Mouse (Mus musculus): Measurements from ENCODE around the gene Dguok. TPM values are rescaled to one million over a fixed set of nuclear protein-coding genes. Genes with fewer than 3 reads are reported as not detected.
A peak's percentile ranks its signal among the peaks of the same experiment; 100 is the strongest.

The Dguok gene
- polyA plus RNA-seq, 1 experiment = 50.0 TPM

- WGBS = 79% methylated on average over 4 of the region's 4 CpGs
- peaks cover 7% of the 10 kb centered on the region for H3K4me1 ChIP-seq (ENCODE audit: control insufficient read depth, insufficient read depth, low read length)
- peaks cover 2% of the 10 kb centered on the region; the same call in 1 of the 2 replicates for H3K36me3 ChIP-seq (ENCODE audit: control insufficient read depth, insufficient read depth, low read length)
- no peak overlapping the region for H3K4me3 ChIP-seq (ENCODE audit: insufficient read depth, low read depth, low read length)
- no peak for DNase-seq
- no peaks in the 10 kb centered on the region for H3K27me3 ChIP-seq (replicated peaks; ENCODE audit: control insufficient read depth, insufficient read depth, low read length)
- H3K27ac ChIP-seq (ENCODE audit: insufficient read depth, low read depth, low read length) = no peak overlapping the region
- TF ChIP-seq POLR2A (IDR thresholded peaks at IDR 0.05; ENCODE audit: low read depth, low read length) = no peak
- TF ChIP-seq CTCF (conservative IDR thresholded peaks at IDR 0.05; ENCODE audit: insufficient read depth, insufficient read length, low read depth, low read length) = no peak
These were observed 20.9 kb downstream of the Dguok start for GRCm38 (mm10) chr6:83485854-83486253.

- H3K36me3 ChIP-seq (ENCODE audit: control insufficient read depth, insufficient read depth, low read length) = no peaks in the 10 kb centered on the region
- no peak for DNase-seq
These were observed 23.0 kb downstream of the Dguok start for GRCm38 (mm10) chr6:83483776-83484175.

GRCm38 (mm10) chr6:83482418-83483085, 24.2 kb downstream of the Dguok start:
- H3K4me3 ChIP-seq (ENCODE audit: insufficient read depth, low read depth, low read length) = no peak overlapping the region
- H3K27ac ChIP-seq (ENCODE audit: insufficient read depth, low read depth, low read length) = peak overlapping the region; percentile 42
- peaks cover 7% of the 10 kb centered on the region for H3K4me1 ChIP-seq (ENCODE audit: control insufficient read depth, insufficient read depth, low read length)
- WGBS = 23% methylated on average over 10 of the region's 10 CpGs
- DNase-seq = peak; percentile 69
- no peaks in the 10 kb centered on the region for H3K36me3 ChIP-seq (ENCODE audit: control insufficient read depth, insufficient read depth, low read length)
- no peaks in the 10 kb centered on the region for H3K27me3 ChIP-seq (replicated peaks; ENCODE audit: control insufficient read depth, insufficient read depth, low read length)
- TF ChIP-seq CTCF (conservative IDR thresholded peaks at IDR 0.05; ENCODE audit: insufficient read depth, insufficient read length, low read depth, low read length) (no peak), POLR2A (IDR thresholded peaks at IDR 0.05; ENCODE audit: low read depth, low read length) (no peak)

More at GRCm38 (mm10) chr6:83483776-83484175, 23.0 kb downstream of the Dguok start:
- peaks cover 7% of the 10 kb centered on the region for H3K4me1 ChIP-seq (ENCODE audit: control insufficient read depth, insufficient read depth, low read length)
- H3K27ac ChIP-seq (ENCODE audit: insufficient read depth, low read depth, low read length) = no peak overlapping the region
- 93% methylated on average over 7 of the region's 7 CpGs for WGBS
- no peak overlapping the region for H3K4me3 ChIP-seq (ENCODE audit: insufficient read depth, low read depth, low read length)
- no peaks in the 10 kb centered on the region for H3K27me3 ChIP-seq (replicated peaks; ENCODE audit: control insufficient read depth, insufficient read depth, low read length)
- TF ChIP-seq CTCF (conservative IDR thresholded peaks at IDR 0.05; ENCODE audit: insufficient read depth, insufficient read length, low read depth, low read length) (no peak), POLR2A (IDR thresholded peaks at IDR 0.05; ENCODE audit: low read depth, low read length) (no peak)

DNA sequence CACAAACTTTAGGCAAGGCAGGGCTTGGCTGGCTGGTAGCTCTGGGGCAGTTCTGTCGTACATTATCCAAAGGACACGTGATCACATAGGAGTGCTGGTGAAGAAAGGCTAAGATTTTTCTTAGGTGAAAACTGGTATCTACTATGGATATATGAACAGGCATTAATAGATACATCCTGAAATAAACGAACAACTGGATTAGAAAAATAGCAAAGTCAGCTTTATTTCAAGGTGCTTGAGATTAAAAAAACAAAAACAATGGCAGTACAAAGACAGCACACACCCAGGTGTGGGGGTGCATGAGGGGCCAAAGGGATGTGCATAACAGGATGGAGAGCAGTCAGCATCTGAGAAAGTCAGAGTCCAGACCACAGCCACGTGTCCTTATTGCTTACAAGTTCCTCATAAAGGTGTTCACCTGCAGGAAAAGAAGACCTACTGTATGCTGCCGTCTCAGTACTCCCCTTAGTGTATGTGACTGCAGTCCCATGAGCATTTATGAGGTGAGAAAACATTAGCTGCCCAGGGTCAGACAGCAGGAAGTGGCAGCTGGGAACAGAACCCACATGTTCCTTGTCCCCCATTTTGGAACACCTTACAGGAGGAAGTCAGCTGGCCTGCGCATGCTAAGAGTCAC, 26.6 kb downstream of the Dguok start:
- TF ChIP-seq POLR2A (IDR thresholded peaks at IDR 0.05; ENCODE audit: low read depth, low read length) (no peak), CTCF (conservative IDR thresholded peaks at IDR 0.05; ENCODE audit: insufficient read depth, insufficient read length, low read depth, low read length) (no peak)
- Histone ChIP-seq H3K4me1 (ENCODE audit: control insufficient read depth, insufficient read depth, low read length) (peaks cover 7% of the 10 kb centered on the region), H3K36me3 (ENCODE audit: control insufficient read depth, insufficient read depth, low read length) (no peaks in the 10 kb centered on the region), H3K27ac (ENCODE audit: insufficient read depth, low read depth, low read length) (no peak overlapping the region), H3K4me3 (ENCODE audit: insufficient read depth, low read depth, low read length) (no peak overlapping the region), H3K27me3 (replicated peaks; ENCODE audit: control insufficient read depth, insufficient read depth, low read length) (no peaks in the 10 kb centered on the region)
- DNase-seq = no peak
- WGBS = 75% methylated on average over 6 of the region's 6 CpGs

- Histone ChIP-seq H3K36me3 (ENCODE audit: control insufficient read depth, insufficient read depth, low read length) (no peaks in the 10 kb centered on the region), H3K27me3 (replicated peaks; ENCODE audit: control insufficient read depth, insufficient read depth, low read length) (no peaks in the 10 kb centered on the region), H3K4me1 (ENCODE audit: control insufficient read depth, insufficient read depth, low read length) (peaks cover 7% of the 10 kb centered on the region), H3K4me3 (ENCODE audit: insufficient read depth, low read depth, low read length) (no peak overlapping the region), H3K27ac (ENCODE audit: insufficient read depth, low read depth, low read length) (no peak overlapping the region)
- peak; percentile 50 for DNase-seq
- TF ChIP-seq POLR2A (IDR thresholded peaks at IDR 0.05; ENCODE audit: low read depth, low read length) (no peak), CTCF (conservative IDR thresholded peaks at IDR 0.05; ENCODE audit: insufficient read depth, insufficient read length, low read depth, low read length) (no peak)
- WGBS = 29% methylated on average over 2 of the region's 2 CpGs
These were observed 27.6 kb downstream of the Dguok start for GRCm38 (mm10) chr6:83479193-83479592.

DNA sequence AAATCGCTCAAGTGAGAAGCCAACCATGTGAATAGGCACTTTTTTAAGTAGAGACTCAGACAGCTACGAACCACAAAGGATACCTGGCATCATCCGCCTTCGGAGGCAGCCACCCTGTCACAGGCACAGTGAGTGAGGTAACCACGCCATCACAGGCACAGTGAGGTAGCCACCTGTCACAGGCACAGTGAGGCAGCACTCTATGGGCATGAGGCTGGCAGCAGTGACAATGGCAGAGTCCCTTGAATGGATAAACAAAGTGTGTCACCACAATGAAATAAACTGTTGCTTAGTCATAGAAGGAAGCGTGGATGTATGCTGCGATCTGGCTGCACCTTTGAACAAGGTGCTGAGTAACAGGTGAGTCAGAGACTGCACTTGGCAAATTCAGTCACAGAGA, 28.1 kb downstream of the Dguok start:
- no peak for TF ChIP-seq POLR2A (IDR thresholded peaks at IDR 0.05; ENCODE audit: low read depth, low read length)
- TF ChIP-seq CTCF (conservative IDR thresholded peaks at IDR 0.05; ENCODE audit: insufficient read depth, insufficient read length, low read depth, low read length) = no peak
- no peak overlapping the region for H3K4me3 ChIP-seq (ENCODE audit: insufficient read depth, low read depth, low read length)
- no peak for DNase-seq
- no peaks in the 10 kb centered on the region for H3K27me3 ChIP-seq (replicated peaks; ENCODE audit: control insufficient read depth, insufficient read depth, low read length)
- H3K4me1 ChIP-seq (ENCODE audit: control insufficient read depth, insufficient read depth, low read length) = peaks cover 7% of the 10 kb centered on the region
- 71% methylated on average over 7 of the region's 7 CpGs for WGBS
- no peaks in the 10 kb centered on the region for H3K36me3 ChIP-seq (ENCODE audit: control insufficient read depth, insufficient read depth, low read length)
- H3K27ac ChIP-seq (ENCODE audit: insufficient read depth, low read depth, low read length) = no peak overlapping the region

GRCm38 (mm10) chr6:83478217-83478616, 28.6 kb downstream of the Dguok start:
- no peak for TF ChIP-seq POLR2A (IDR thresholded peaks at IDR 0.05; ENCODE audit: low read depth, low read length)
- TF ChIP-seq CTCF (conservative IDR thresholded peaks at IDR 0.05; ENCODE audit: insufficient read depth, insufficient read length, low read depth, low read length) = no peak
- no peaks in the 10 kb centered on the region for H3K27me3 ChIP-seq (replicated peaks; ENCODE audit: control insufficient read depth, insufficient read depth, low read length)
- H3K4me1 ChIP-seq (ENCODE audit: control insufficient read depth, insufficient read depth, low read length) = peaks cover 7% of the 10 kb centered on the region
- H3K4me3 ChIP-seq (ENCODE audit: insufficient read depth, low read depth, low read length) = no peak overlapping the region
- 62% methylated on average over 4 of the region's 4 CpGs for WGBS
- no peak for DNase-seq
- H3K27ac ChIP-seq (ENCODE audit: insufficient read depth, low read depth, low read length) = no peak overlapping the region
- no peaks in the 10 kb centered on the region for H3K36me3 ChIP-seq (ENCODE audit: control insufficient read depth, insufficient read depth, low read length)

Data from kidney, adult 2 months (tissue).